Mouse (Mus musculus): ENCODE results near the gene Igfals. TPM values are rescaled to one million over a fixed set of nuclear protein-coding genes. Genes with fewer than 3 reads are reported as not detected.
A peak's percentile ranks its signal among the peaks of the same experiment; 100 is the strongest.

Igfals gene
- total and polyA plus RNA-seq, 2 experiments from 2014 or later = 0.18 to 0.52 TPM

GRCm38 (mm10) chr17:24896993-24897269 lies 31.1 kb downstream of the Igfals start:
- Histone ChIP-seq H3K27me3 (ENCODE audit: insufficient read depth, low read length) (no peaks in the 10 kb centered on the region), H3K9ac (replicated peaks; ENCODE audit: low read length) (peak overlapping the region; percentile 95), H3K4me3 (ENCODE audit: low read length) (peak overlapping the region; percentile 91), H3K4me1 (ENCODE audit: insufficient read depth, low read length) (peaks cover 19% of the 10 kb centered on the region), H3K36me3 (ENCODE audit: insufficient read depth, low read length) (peaks cover 49% of the 10 kb centered on the region), H3K27ac (peak overlapping the region; percentile 93), H3K9me3 (ENCODE audit: low read length) (no peaks in the 10 kb centered on the region), H3K4me2 (ENCODE audit: low read depth, low read length) (peak overlapping the region; percentile 99)
- TF ChIP-seq CTCF (IDR thresholded peaks at IDR 0.05; ENCODE audit: low read depth) = no peak
- ATAC-seq = no peak; the same call in 1 of the 2 replicates
- no peak for DNase-seq (ENCODE audit: low spot score)
- WGBS = 25% methylated on average over 11 of the region's 11 CpGs

- Histone ChIP-seq H3K9me3 (ENCODE audit: low read length) (no peaks in the 10 kb centered on the region), H3K9ac (replicated peaks; ENCODE audit: low read length) (peak overlapping the region; percentile 95; the same call in 1 of the 2 replicates), H3K27me3 (ENCODE audit: insufficient read depth, low read length) (no peaks in the 10 kb centered on the region), H3K4me2 (ENCODE audit: low read depth, low read length) (peak overlapping the region; percentile 99), H3K27ac (peak overlapping the region; percentile 93; the same call in 1 of the 2 replicates), H3K4me1 (ENCODE audit: insufficient read depth, low read length) (peaks cover 19% of the 10 kb centered on the region), H3K4me3 (ENCODE audit: low read length) (peak overlapping the region; percentile 91; the same call in 1 of the 2 replicates), H3K36me3 (ENCODE audit: insufficient read depth, low read length) (peaks cover 55% of the 10 kb centered on the region)
- DNase-seq (ENCODE audit: low spot score) (no peak), ATAC-seq (no peak)
- no peak for TF ChIP-seq CTCF (IDR thresholded peaks at IDR 0.05; ENCODE audit: low read depth)
- 64% methylated on average over 4 of the region's 4 CpGs for WGBS
Observed at GRCm38 (mm10) chr17:24897600-24897999, 31.8 kb downstream of the Igfals start.

DNA sequence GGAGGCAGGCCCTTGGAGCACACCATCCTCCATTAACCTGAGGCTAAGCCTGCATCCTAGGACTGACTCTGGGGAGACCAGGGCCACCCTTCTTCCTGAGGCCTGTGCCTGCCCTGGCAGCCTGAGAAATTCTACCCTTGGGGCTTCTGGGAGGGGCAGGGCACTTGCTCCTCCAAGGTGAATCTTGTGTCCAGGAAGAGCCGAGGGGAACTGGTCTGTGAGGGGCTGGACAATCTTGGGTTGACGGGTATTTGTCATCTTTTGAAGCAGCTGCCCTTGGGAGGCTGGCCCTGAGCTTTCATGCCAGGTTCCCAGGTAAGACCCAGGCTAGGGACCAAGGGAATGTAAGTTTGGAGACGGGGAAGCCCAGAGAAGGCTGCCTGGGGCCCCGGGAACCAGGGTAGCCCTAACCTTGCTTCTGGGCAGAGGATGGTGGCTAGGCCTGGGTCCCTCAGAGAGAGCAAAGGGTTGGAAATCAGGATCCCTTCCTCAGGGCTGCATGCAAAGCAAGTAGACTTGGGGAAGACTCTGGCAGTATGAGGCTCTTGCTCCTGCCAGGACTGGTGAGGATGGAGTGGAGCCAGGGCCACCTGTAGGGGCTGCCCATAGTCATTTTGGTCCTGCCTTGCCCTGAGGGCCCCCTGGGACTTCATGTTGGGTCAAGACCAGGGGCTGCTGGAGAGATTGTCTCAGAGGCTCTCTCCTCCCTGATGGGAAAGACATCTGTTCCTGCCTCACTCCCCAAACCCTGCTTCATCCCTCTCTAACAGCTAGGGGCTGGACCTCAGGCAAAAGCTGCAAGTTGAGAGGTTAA lies 32.5 kb downstream of the Igfals start:
- Histone ChIP-seq H3K27ac (peak overlapping the region; percentile 93; the same call in 1 of the 2 replicates), H3K9ac (replicated peaks; ENCODE audit: low read length) (peak overlapping the region; percentile 17; the same call in 1 of the 2 replicates), H3K4me3 (ENCODE audit: low read length) (no peak overlapping the region), H3K4me1 (ENCODE audit: insufficient read depth, low read length) (peaks cover 19% of the 10 kb centered on the region), H3K9me3 (ENCODE audit: low read length) (no peaks in the 10 kb centered on the region), H3K4me2 (ENCODE audit: low read depth, low read length) (no peak overlapping the region), H3K27me3 (ENCODE audit: insufficient read depth, low read length) (no peaks in the 10 kb centered on the region), H3K36me3 (ENCODE audit: insufficient read depth, low read length) (peaks cover 55% of the 10 kb centered on the region)
- ATAC-seq (no peak), DNase-seq (ENCODE audit: low spot score) (no peak)
- no peak for TF ChIP-seq CTCF (IDR thresholded peaks at IDR 0.05; ENCODE audit: low read depth)
- 88% methylated on average over 4 of the region's 4 CpGs for WGBS

DNA sequence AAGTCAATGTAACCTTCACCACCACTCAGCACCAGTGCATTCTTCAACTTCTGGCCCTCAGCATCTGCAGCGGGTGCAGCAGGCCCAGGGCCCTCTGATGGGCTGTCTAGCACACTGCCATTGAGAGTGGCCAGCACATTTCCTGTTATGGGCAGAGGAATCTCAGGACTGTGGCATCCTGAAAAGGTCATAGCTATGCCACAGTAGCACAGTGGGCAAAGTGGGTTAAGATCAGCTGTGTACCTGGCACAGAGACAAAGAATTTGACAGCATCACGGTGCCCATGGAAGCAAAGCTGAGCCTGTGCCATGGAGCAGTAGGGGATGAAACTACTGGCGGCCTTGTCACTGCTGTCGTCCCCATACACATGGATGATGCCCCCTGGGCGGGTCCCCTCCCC lies 33.4 kb downstream of the Igfals start:
- Histone ChIP-seq H3K9me3 (ENCODE audit: low read length) (no peaks in the 10 kb centered on the region), H3K27me3 (ENCODE audit: insufficient read depth, low read length) (no peaks in the 10 kb centered on the region), H3K4me3 (ENCODE audit: low read length) (no peak overlapping the region), H3K9ac (replicated peaks; ENCODE audit: low read length) (no peak overlapping the region), H3K4me2 (ENCODE audit: low read depth, low read length) (no peak overlapping the region), H3K4me1 (ENCODE audit: insufficient read depth, low read length) (peaks cover 13% of the 10 kb centered on the region), H3K36me3 (ENCODE audit: insufficient read depth, low read length) (peaks cover 63% of the 10 kb centered on the region), H3K27ac (no peak overlapping the region)
- DNase-seq (ENCODE audit: low spot score) (no peak), ATAC-seq (no peak)
- no peak for TF ChIP-seq CTCF (IDR thresholded peaks at IDR 0.05; ENCODE audit: low read depth)
- WGBS = 69% methylated on average over 5 of the region's 5 CpGs

- peaks cover 72% of the 10 kb centered on the region for H3K36me3 ChIP-seq (ENCODE audit: insufficient read depth, low read length)
- H3K27me3 ChIP-seq (ENCODE audit: insufficient read depth, low read length) = no peaks in the 10 kb centered on the region
- peaks cover 10% of the 10 kb centered on the region; the same call in 1 of the 2 replicates for H3K4me1 ChIP-seq (ENCODE audit: insufficient read depth, low read length)
- no peak for TF ChIP-seq CTCF (IDR thresholded peaks at IDR 0.05; ENCODE audit: low read depth)
- whole genome bisulfite sequencing = 97% methylated on average over 6 of the region's 6 CpGs
- DNase-seq (ENCODE audit: low spot score) (no peak), ATAC-seq (no peak)
- H3K9me3 ChIP-seq (ENCODE audit: low read length) = no peaks in the 10 kb centered on the region
- H3K4me2 ChIP-seq (ENCODE audit: low read depth, low read length) = no peak overlapping the region
- no peak overlapping the region for H3K9ac ChIP-seq (replicated peaks; ENCODE audit: low read length)
- H3K4me3 ChIP-seq (ENCODE audit: low read length) = no peak overlapping the region
- no peak overlapping the region for H3K27ac ChIP-seq
Observed at GRCm38 (mm10) chr17:24900014-24900413, 34.2 kb downstream of the Igfals start.

GRCm38 (mm10) chr17:24902124-24902523 lies 36.3 kb downstream of the Igfals start:
- WGBS = 95% methylated on average over 5 of the region's 5 CpGs
- no peak for TF ChIP-seq CTCF (IDR thresholded peaks at IDR 0.05; ENCODE audit: low read depth)
- DNase-seq (ENCODE audit: low spot score) = no peak
- Histone ChIP-seq H3K4me3 (ENCODE audit: low read length) (no peak overlapping the region), H3K27me3 (ENCODE audit: insufficient read depth, low read length) (no peaks in the 10 kb centered on the region), H3K4me2 (ENCODE audit: low read depth, low read length) (no peak overlapping the region), H3K9ac (replicated peaks; ENCODE audit: low read length) (no peak overlapping the region), H3K36me3 (ENCODE audit: insufficient read depth, low read length) (peaks cover 93% of the 10 kb centered on the region), H3K4me1 (ENCODE audit: insufficient read depth, low read length) (peaks cover 5% of the 10 kb centered on the region; the same call in 1 of the 2 replicates), H3K9me3 (ENCODE audit: low read length) (no peaks in the 10 kb centered on the region), H3K27ac (no peak overlapping the region)
- ATAC-seq = no peak
